Mouse (Mus musculus) liver, embryonic 13.5 days (tissue): ENCODE measurements around the gene Oxt. TPM values are rescaled to one million over a fixed set of nuclear protein-coding genes. Genes with fewer than 3 reads are reported as not detected.

ENCODE experiments used
- ATAC-seq: fragments of 200-750 bp; cut with Nextera tagmentation; 2 replicates; pipeline ENCODE4 v1.8.0; 2017; ENCODE audit warnings: low read depth, mild to moderate bottlenecking, moderate number of reproducible peaks, moderate library complexity
- DNase-seq: peaks from one replicate; pipeline ENCODE4 v3.0.0; 2022
- H3K27ac ChIP-seq: fragments of 300-500 bp; sonication (generic); 2 replicates; pipeline ENCODE4 v1.5.1; 2015; ENCODE audit warnings: moderate library complexity, mild to moderate bottlenecking, inconsistent platforms
- H3K27me3 ChIP-seq: fragments of 300-500 bp; sonication (generic); 2 replicates; pipeline ENCODE4 v1.6.1; 2015; ENCODE audit warnings: mild to moderate bottlenecking, inconsistent platforms
- H3K36me3 ChIP-seq: fragments of 300-500 bp; sonication (generic); 2 replicates; pipeline ENCODE4 v1.6.1; 2015; ENCODE audit warnings: mild to moderate bottlenecking, inconsistent platforms
- H3K4me1 ChIP-seq: fragments of 300-500 bp; sonication (generic); replicated peaks from 2 replicates; pipeline ENCODE4 v1.6.1; 2015; ENCODE audit warnings: inconsistent platforms
- H3K4me2 ChIP-seq: fragments of 300-500 bp; sonication (generic); 2 replicates; pipeline ENCODE4 v1.6.1; 2015; ENCODE audit warnings: inconsistent platforms, mild to moderate bottlenecking, moderate library complexity
- H3K4me3 ChIP-seq: fragments of 300-500 bp; sonication (generic); replicated peaks from 2 replicates; pipeline ENCODE4 v1.5.1; 2015; ENCODE audit warnings: mild to moderate bottlenecking, inconsistent platforms
- H3K9ac ChIP-seq: fragments of 300-500 bp; sonication (generic); 2 replicates; pipeline ENCODE4 v1.6.1; 2015; ENCODE audit warnings: mild to moderate bottlenecking, inconsistent platforms
- H3K9me3 ChIP-seq: fragments of 300-500 bp; sonication (generic); replicated peaks from 2 replicates; pipeline ENCODE4 v1.6.1; 2016; ENCODE audit warnings: inconsistent platforms
- WGBS: fragments of 180-500 bp; shearing (Covaris S2); methylation state at CpG from one replicate; pipeline ENCODE4 v1.1.7; 2015; ENCODE audit not compliant: insufficient replicate concordance; 5-methylcytosine and 5-hydroxymethylcytosine counted together
- microRNA-seq: library from miRNA; unstranded; fragments of <30 nt; microRNA quantifications from one replicate; pipeline ENCODE4, GENCODE M21; 2016
- polyA plus RNA-seq: library from polyadenylated mRNA; unstranded; fragments of >200 nt; fragmentation: Nextera tagmentation; extraction: Ambion mirVana; gene quantifications from 2 replicates; pipeline ENCODE4 v1.2.1, GENCODE M21; 2015

The Oxt gene
- polyA plus RNA-seq, 1 experiment from 2014 or later = not detected

GRCm38 (mm10) chr2:130602195-130602594 lies 26.2 kb downstream of the Oxt start:
- Histone ChIP-seq H3K9ac (no peak overlapping the region), H3K36me3 (peaks cover 67% of the 10 kb centered on the region), H3K4me3 (no peak overlapping the region), H3K4me1 (peaks cover 19% of the 10 kb centered on the region), H3K27ac (no peak overlapping the region), H3K9me3 (no peaks in the 10 kb centered on the region), H3K27me3 (no peaks in the 10 kb centered on the region), H3K4me2 (no peak overlapping the region)
- DNase-seq (no peak), ATAC-seq (no peak)
- 86% methylated on average over 4 of the region's 4 CpGs for WGBS

GRCm38 (mm10) chr2:130613091-130613490 lies 37.1 kb downstream of the Oxt start:
- H3K27me3 ChIP-seq = no peaks in the 10 kb centered on the region
- H3K36me3 ChIP-seq = peaks cover 26% of the 10 kb centered on the region
- H3K9me3 ChIP-seq = no peaks in the 10 kb centered on the region
- DNase-seq = no peak
- no peak overlapping the region for H3K4me2 ChIP-seq
- H3K27ac ChIP-seq = no peak overlapping the region
- WGBS = 50% methylated on average over 3 of the region's 3 CpGs
- H3K4me1 ChIP-seq = 0 out of 2 replicates have a peak, but pooled peaks cover 4% of the 10 kb centered on the region
- no peak for ATAC-seq
- H3K4me3 ChIP-seq = no peak overlapping the region
- H3K9ac ChIP-seq = no peak overlapping the region

DNA sequence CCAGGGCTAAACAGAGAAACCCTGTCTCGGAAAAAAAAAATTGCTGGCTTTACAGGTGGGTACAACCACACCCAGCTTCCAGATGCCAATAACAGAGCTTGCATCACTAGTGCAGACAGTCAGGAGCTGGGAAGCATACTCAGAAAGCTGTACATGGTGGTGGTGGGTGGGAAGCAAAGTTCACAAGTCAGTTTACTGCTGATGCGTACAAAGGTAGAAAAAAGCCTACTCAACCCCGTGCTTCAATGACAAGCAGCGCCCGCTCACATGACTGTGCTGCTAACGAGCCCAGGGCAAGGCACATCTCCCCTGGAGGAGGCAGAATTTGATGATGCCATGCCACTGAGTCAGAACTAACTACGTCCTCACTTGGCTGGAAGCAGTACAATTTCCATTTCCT lies 43.0 kb downstream of the Oxt start:
- Histone ChIP-seq H3K4me3 (no peak overlapping the region), H3K9ac (no peak overlapping the region), H3K36me3 (peaks cover 65% of the 10 kb centered on the region), H3K27me3 (no peaks in the 10 kb centered on the region), H3K27ac (no peak overlapping the region), H3K4me1 (peaks cover 2% of the 10 kb centered on the region; the same call in 1 of the 2 replicates), H3K9me3 (no peaks in the 10 kb centered on the region), H3K4me2 (no peak overlapping the region)
- whole genome bisulfite sequencing = 78% methylated on average over 7 of the region's 7 CpGs
- ATAC-seq (no peak), DNase-seq (no peak)

Small RNAs within 50 kb of the gene (microRNA-seq; reads per million reads assigned to microRNA genes)
- not detected for gene Gm23876

Other genes with a start within 250 kb of the Oxt start
- gene Cpxm1, start 178.6 kb upstream of the Oxt start, polyA plus RNA-seq = 5.3 and 7.2 TPM in 2 replicates
- not detected in 2 replicates for gene Gm28372, start 170.9 kb upstream of the Oxt start, polyA plus RNA-seq
- not detected in 2 replicates for gene 1700020A23Rik, start 170.9 kb upstream of the Oxt start, polyA plus RNA-seq
- not detected in 2 replicates for gene Tmem239, start 169.7 kb upstream of the Oxt start, polyA plus RNA-seq
- gene Vps16, start 151.8 kb upstream of the Oxt start, polyA plus RNA-seq = 46.0 and 47.3 TPM in 2 replicates
- gene Pced1a, start 151.5 kb upstream of the Oxt start, polyA plus RNA-seq = 3.5 and 3.8 TPM in 2 replicates
- 29.9 and 34.8 TPM in 2 replicates for gene Ptpra, start 125.9 kb upstream of the Oxt start, polyA plus RNA-seq
- 65.7 and 68.3 TPM in 2 replicates for gene Mrps26, start 12.4 kb upstream of the Oxt start, polyA plus RNA-seq
- gene Avp, start 6.4 kb downstream of the Oxt start, polyA plus RNA-seq = not detected in 2 replicates
- 12.0 and 16.8 TPM in 2 replicates for gene Fastkd5, start 53.9 kb downstream of the Oxt start, polyA plus RNA-seq
- gene Ubox5, start 53.9 kb downstream of the Oxt start, polyA plus RNA-seq = 6.2 and 6.5 TPM in 2 replicates
- gene Lzts3, start 66.6 kb downstream of the Oxt start, polyA plus RNA-seq = 0.95 and 1.3 TPM in 2 replicates
- 41.7 and 43.6 TPM in 2 replicates for gene Ddrgk1, start 88.5 kb downstream of the Oxt start, polyA plus RNA-seq
- gene Itpa, start 91.4 kb downstream of the Oxt start, polyA plus RNA-seq = 66.5 and 78.5 TPM in 2 replicates
- gene Slc4a11, start 121.3 kb downstream of the Oxt start, polyA plus RNA-seq = 0.07 and 0.14 TPM in 2 replicates